Mouse (Mus musculus): ENCODE results near the gene Lhcgr. TPM values are rescaled to one million over a fixed set of nuclear protein-coding genes. Genes with fewer than 3 reads are reported as not detected.

Gene Lhcgr
- polyA plus RNA-seq, 1 experiment from 2014 or later, result not detected

GRCm38 (mm10) chr17:88688226-88688625 lies 103.6 kb downstream of the Lhcgr start:
- Histone ChIP-seq H3K4me2 (ENCODE audit: low read depth, low read length) (no peak overlapping the region), H3K4me3 (ENCODE audit: low read depth, low read length) (no peak overlapping the region), H3K27me3 (ENCODE audit: control insufficient read depth, insufficient read depth, low read depth, low read length) (no peaks in the 10 kb centered on the region), H3K9ac (ENCODE audit: low read depth, low read length) (no peak overlapping the region), H3K36me3 (ENCODE audit: control insufficient read depth, insufficient read depth) (no peaks in the 10 kb centered on the region), H3K27ac (ENCODE audit: low read length) (no peak overlapping the region), H3K9me3 (replicated peaks; ENCODE audit: control insufficient read depth, low read length) (no peaks in the 10 kb centered on the region), H3K4me1 (ENCODE audit: control insufficient read depth, low read depth, low read length) (no peaks in the 10 kb centered on the region)
- WGBS (ENCODE audit: insufficient replicate concordance), result 61% methylated on average over 11 of the region's 11 CpGs
- no peak for ATAC-seq (ENCODE audit: low read depth)

GRCm38 (mm10) chr17:88675310-88676309 lies 116.2 kb downstream of the Lhcgr start:
- ATAC-seq (ENCODE audit: low read depth), result no peak
- Histone ChIP-seq H3K4me3 (ENCODE audit: low read depth, low read length) (no peak overlapping the region), H3K4me2 (ENCODE audit: low read depth, low read length) (no peak overlapping the region), H3K36me3 (ENCODE audit: control insufficient read depth, insufficient read depth) (no peaks in the 10 kb centered on the region), H3K9ac (ENCODE audit: low read depth, low read length) (no peak overlapping the region), H3K27ac (ENCODE audit: low read length) (no peak overlapping the region), H3K27me3 (ENCODE audit: control insufficient read depth, insufficient read depth, low read depth, low read length) (no peaks in the 10 kb centered on the region), H3K4me1 (ENCODE audit: control insufficient read depth, low read depth, low read length) (no peaks in the 10 kb centered on the region), H3K9me3 (replicated peaks; ENCODE audit: control insufficient read depth, low read length) (no peaks in the 10 kb centered on the region)
- WGBS (ENCODE audit: insufficient replicate concordance), result 79% methylated on average over 23 of the region's 23 CpGs

GRCm38 (mm10) chr17:88670800-88671199 lies 121.0 kb downstream of the Lhcgr start:
- Histone ChIP-seq H3K9ac (ENCODE audit: low read depth, low read length) (no peak overlapping the region), H3K4me1 (ENCODE audit: control insufficient read depth, low read depth, low read length) (no peaks in the 10 kb centered on the region), H3K4me3 (ENCODE audit: low read depth, low read length) (no peak overlapping the region), H3K36me3 (ENCODE audit: control insufficient read depth, insufficient read depth) (no peaks in the 10 kb centered on the region), H3K27ac (ENCODE audit: low read length) (no peak overlapping the region), H3K9me3 (replicated peaks; ENCODE audit: control insufficient read depth, low read length) (no peaks in the 10 kb centered on the region), H3K4me2 (ENCODE audit: low read depth, low read length) (no peak overlapping the region), H3K27me3 (ENCODE audit: control insufficient read depth, insufficient read depth, low read depth, low read length) (no peaks in the 10 kb centered on the region; the same call in 1 of the 2 replicates)
- WGBS (ENCODE audit: insufficient replicate concordance), result 34% methylated on average over 4 of the region's 4 CpGs
- no peak for ATAC-seq (ENCODE audit: low read depth)

DNA sequence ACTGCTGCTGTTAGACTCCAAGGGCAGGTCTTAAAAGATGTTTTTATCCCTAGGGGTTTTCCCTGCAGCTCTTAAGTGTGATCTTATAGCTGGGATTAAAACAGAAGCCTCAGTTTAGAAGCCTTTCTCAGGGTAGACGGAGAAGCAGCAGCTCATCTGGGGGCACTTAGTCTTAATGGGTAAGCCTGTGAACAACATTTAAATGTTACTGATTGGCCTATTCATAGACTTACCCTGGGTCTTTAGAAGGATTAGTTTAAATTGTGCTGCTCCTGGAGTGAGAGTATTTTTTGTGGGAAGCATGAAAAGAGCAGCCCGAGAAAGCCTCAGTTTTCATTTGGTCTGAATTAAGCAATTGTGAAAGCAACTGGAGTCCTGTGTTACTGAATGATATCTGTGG lies 121.9 kb downstream of the Lhcgr start:
- no peaks in the 10 kb centered on the region for H3K9me3 ChIP-seq (replicated peaks; ENCODE audit: control insufficient read depth, low read length)
- H3K27ac ChIP-seq (ENCODE audit: low read length), result no peak overlapping the region
- ATAC-seq (ENCODE audit: low read depth), result no peak
- WGBS (ENCODE audit: insufficient replicate concordance), result 66% methylated on average over 2 of the region's 2 CpGs
- H3K4me1 ChIP-seq (ENCODE audit: control insufficient read depth, low read depth, low read length), result no peaks in the 10 kb centered on the region
- H3K27me3 ChIP-seq (ENCODE audit: control insufficient read depth, insufficient read depth, low read depth, low read length), result no peaks in the 10 kb centered on the region; the same call in 1 of the 2 replicates
- H3K9ac ChIP-seq (ENCODE audit: low read depth, low read length), result no peak overlapping the region
- no peaks in the 10 kb centered on the region for H3K36me3 ChIP-seq (ENCODE audit: control insufficient read depth, insufficient read depth)
- H3K4me2 ChIP-seq (ENCODE audit: low read depth, low read length), result no peak overlapping the region
- no peak overlapping the region for H3K4me3 ChIP-seq (ENCODE audit: low read depth, low read length)

DNA sequence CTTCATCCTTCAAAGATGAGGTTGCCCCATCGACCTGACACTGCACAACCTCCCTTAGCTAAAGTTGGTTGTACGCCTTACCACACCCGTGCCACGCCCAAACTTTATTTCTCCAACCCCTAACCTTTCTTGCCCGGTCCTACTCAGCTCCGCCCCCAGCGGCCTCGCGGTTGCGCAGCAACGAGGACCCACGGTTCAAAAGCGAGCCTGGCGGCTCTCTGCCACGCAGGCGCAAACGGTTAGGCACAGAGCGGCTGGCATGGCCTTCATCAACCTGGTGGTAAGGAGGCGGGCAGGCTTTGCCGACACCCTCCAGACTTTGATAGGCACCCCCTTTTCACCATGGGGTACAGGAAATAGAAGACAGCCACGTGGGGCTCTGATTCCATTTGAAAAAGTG lies 123.3 kb downstream of the Lhcgr start, which contains the start of gene Gtf2a1l:
Gtf2a1l (plus strand) TSS at position 209 of the 400 bp plus-strand sequence.
- Histone ChIP-seq H3K9ac (ENCODE audit: low read depth, low read length) (no peak within 1 kb of the TSS), H3K27ac (ENCODE audit: low read length) (no peak within 1 kb of the TSS), H3K4me1 (ENCODE audit: control insufficient read depth, low read depth, low read length) (no peaks in the 10 kb centered on the region), H3K36me3 (ENCODE audit: control insufficient read depth, insufficient read depth) (no peaks in the 10 kb centered on the region), H3K4me3 (ENCODE audit: low read depth, low read length) (no peak within 1 kb of the TSS), H3K27me3 (ENCODE audit: control insufficient read depth, insufficient read depth, low read depth, low read length) (no peaks in the 10 kb centered on the region; the same call in 1 of the 2 replicates), H3K4me2 (ENCODE audit: low read depth, low read length) (no peak within 1 kb of the TSS), H3K9me3 (replicated peaks; ENCODE audit: control insufficient read depth, low read length) (no peaks in the 10 kb centered on the region)
- WGBS (ENCODE audit: insufficient replicate concordance), result 9% methylated on average over 21 of the region's 21 CpGs
- no peak for ATAC-seq (ENCODE audit: low read depth)

Other genes with a start within 250 kb of the Lhcgr start
- gene Ston1, start 194.3 kb downstream of the Lhcgr start, polyA plus RNA-seq (2015; fragmentation: Nextera tagmentation; extraction: Ambion mirVana), result 0.91 and 0.96 TPM in 2 replicates
- gene Gtf2a1l, start 123.3 kb downstream of the Lhcgr start, polyA plus RNA-seq (2015; fragmentation: Nextera tagmentation; extraction: Ambion mirVana), result not detected in 2 replicates

All from liver, embryonic 16.5 days (tissue).